Mouse (Mus musculus) monocyte, adult 5-6 weeks (primary cell): ENCODE measurements around the gene Gsk3a. TPM values are rescaled to one million over a fixed set of nuclear protein-coding genes. Genes with fewer than 3 reads are reported as not detected.

ENCODE experiments used
- ATAC-seq: fragments of 153-309, 156-312 bp; replicated peaks from 2 replicates; pipeline ENCODE4 v1.8.0; 2017; ENCODE audit warnings: mild to moderate bottlenecking; ENCODE audit not compliant: low TSS enrichment, insufficient number of reproducible peaks, severe bottlenecking, poor library complexity, low FRiP score
- total RNA-seq: library from RNA; stranded (forward); fragments of 200-1000, 200-491, 200-594 nt; gene quantifications from 3 replicates; pipeline ENCODE4 v1.2.3, GENCODE M21; 2017

The Gsk3a gene
- total RNA-seq, 1 experiment from 2014 or later = 42.8 TPM

GRCm38 (mm10) chr7:25205355-25206093 is 32.1 kb downstream of the Gsk3a start:
- peak; percentile 73 for ATAC-seq

DNA sequence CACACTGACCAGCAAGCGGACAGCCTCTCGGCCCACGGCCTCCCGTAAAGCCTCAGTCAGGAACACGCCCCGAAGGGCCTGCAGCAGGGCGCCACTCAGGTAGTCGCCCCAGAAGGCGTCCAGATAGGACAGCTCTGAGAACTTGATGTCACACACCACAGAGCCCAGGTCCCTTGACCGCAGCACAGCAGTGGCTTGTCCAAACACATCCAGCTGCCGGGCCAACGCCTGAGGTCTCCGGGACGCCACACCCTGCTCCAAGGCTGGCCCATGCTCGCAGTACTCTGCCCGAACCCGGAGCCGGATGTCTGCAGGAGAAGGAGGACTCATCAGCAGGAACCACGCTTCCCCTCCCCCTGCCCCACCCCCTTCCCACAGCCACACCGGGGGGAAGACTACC is 34.0 kb downstream of the Gsk3a start:
- ATAC-seq = no peak

DNA sequence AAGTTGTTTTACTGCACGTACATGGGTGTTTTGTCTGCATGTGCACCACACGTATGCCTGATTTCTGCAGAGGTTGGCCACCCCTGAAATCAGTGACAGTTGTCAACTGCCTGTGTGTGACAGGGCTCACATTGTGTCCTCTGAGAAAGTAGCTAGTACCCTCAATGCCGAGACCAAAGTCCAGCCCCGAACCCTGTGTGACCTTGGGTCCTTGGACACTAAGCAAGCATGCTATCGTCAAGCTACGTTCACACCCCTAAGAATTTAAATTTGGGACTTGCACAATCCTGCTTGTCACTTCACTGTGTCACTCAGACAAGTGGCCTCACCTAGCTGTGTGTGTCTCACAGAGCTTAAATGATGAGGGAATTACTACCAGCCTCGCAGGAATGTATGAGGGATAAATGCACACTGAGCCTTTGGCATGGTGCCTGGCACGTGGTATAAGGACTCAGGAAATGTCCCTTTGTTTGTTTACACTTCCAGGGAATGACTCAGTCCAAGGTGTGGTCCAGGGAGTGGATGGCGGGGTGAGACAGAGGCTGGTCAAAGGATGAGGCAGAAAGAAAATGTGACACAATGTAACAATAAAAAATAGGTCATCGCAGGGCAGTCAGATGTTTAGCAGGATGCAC is 40.1 kb downstream of the Gsk3a start:
- ATAC-seq = peak; percentile 45

GRCm38 (mm10) chr7:25196107-25196506 is 41.5 kb downstream of the Gsk3a start:
- no peak for ATAC-seq

GRCm38 (mm10) chr7:25195148-25195547 is 42.5 kb downstream of the Gsk3a start:
- no peak for ATAC-seq

- no peak for ATAC-seq
These were observed 45.5 kb downstream of the Gsk3a start for GRCm38 (mm10) chr7:25192110-25192509.

- 0 out of 2 replicates have a peak, but pooled peaks have one; percentile 19 for ATAC-seq
These were observed 46.8 kb downstream of the Gsk3a start for GRCm38 (mm10) chr7:25190806-25191205.

- peak; percentile 96 for ATAC-seq
These were observed 49.7 kb downstream of the Gsk3a start for GRCm38 (mm10) chr7:25187662-25188650.

- no peak for ATAC-seq
These were observed 53.6 kb downstream of the Gsk3a start for GRCm38 (mm10) chr7:25184091-25184490.

GRCm38 (mm10) chr7:25181814-25182213 is 55.8 kb downstream of the Gsk3a start:
- no peak for ATAC-seq

GRCm38 (mm10) chr7:25181331-25181790 is 56.3 kb downstream of the Gsk3a start:
- ATAC-seq = peak; percentile 88

- no peak for ATAC-seq
These were observed 57.1 kb downstream of the Gsk3a start for GRCm38 (mm10) chr7:25180512-25180911.

- no peak for ATAC-seq
These were observed 58.0 kb downstream of the Gsk3a start, which contains the start of gene Pou2f2 for GRCm38 (mm10) chr7:25179606-25180161. Gene Pou2f2 (minus strand): TSS chr7:25179726.

- ATAC-seq = no peak
These were observed 58.7 kb downstream of the Gsk3a start for GRCm38 (mm10) chr7:25178787-25179605.

GRCm38 (mm10) chr7:25178317-25178716 is 59.3 kb downstream of the Gsk3a start:
- ATAC-seq = no peak
